Mouse (Mus musculus): ENCODE data around the gene Olfr17.
"Not testable (repeated sequence)": the region's sequence is repeated elsewhere in the genome, so short reads cannot be mapped to it uniquely, and the experiment has no call there.

Gene Olfr17

GRCm38 (mm10) chr7:107092920-107093319 lies at the start of gene Olfr17:
Gene Olfr17 (plus strand): TSS chr7:107093220.
- no peak for DNase-seq

GRCm38 (mm10) chr7:107044407-107044806 lies 48.6 kb upstream of the Olfr17 start:
- no peak for DNase-seq

GRCm38 (mm10) chr7:107045833-107046232 lies 47.2 kb upstream of the Olfr17 start:
- peak; percentile 23 for DNase-seq

GRCm38 (mm10) chr7:107047578-107047977 lies 45.4 kb upstream of the Olfr17 start:
- DNase-seq = no peak

- DNase-seq = no peak
Measured at GRCm38 (mm10) chr7:107070681-107071080, 22.3 kb upstream of the Olfr17 start, which contains the start of gene Olfr714. Gene Olfr714 (plus strand): TSS chr7:107070981.

GRCm38 (mm10) chr7:107110269-107110668 lies 17.2 kb downstream of the Olfr17 start, which contains the start of gene Olfr715b:
Gene Olfr715b (minus strand): TSS chr7:107110369.
- not testable (repeated sequence) for DNase-seq

GRCm38 (mm10) chr7:107130983-107131382 lies 38.0 kb downstream of the Olfr17 start, which contains the start of gene Olfr715:
Gene Olfr715 (minus strand): TSS chr7:107131083.
- not testable (repeated sequence) for DNase-seq

- not testable (repeated sequence) for DNase-seq
Measured at GRCm38 (mm10) chr7:107138027-107138426, 45.0 kb downstream of the Olfr17 start, which contains the start of gene Olfr716. Gene Olfr716 (plus strand): TSS chr7:107138327.
